Mouse (Mus musculus) R1 (cell line): ENCODE data around the gene Tmem88b.
"Not testable (repeated sequence)": the region's sequence is repeated elsewhere in the genome, so short reads cannot be mapped to it uniquely, and the experiment has no call there.

Experiments
- DNase-seq: peaks from one replicate; pipeline ENCODE4 v3.0.0-alpha.2; 2018; ENCODE audit warnings: low read depth, low spot score

Tmem88b gene

DNA sequence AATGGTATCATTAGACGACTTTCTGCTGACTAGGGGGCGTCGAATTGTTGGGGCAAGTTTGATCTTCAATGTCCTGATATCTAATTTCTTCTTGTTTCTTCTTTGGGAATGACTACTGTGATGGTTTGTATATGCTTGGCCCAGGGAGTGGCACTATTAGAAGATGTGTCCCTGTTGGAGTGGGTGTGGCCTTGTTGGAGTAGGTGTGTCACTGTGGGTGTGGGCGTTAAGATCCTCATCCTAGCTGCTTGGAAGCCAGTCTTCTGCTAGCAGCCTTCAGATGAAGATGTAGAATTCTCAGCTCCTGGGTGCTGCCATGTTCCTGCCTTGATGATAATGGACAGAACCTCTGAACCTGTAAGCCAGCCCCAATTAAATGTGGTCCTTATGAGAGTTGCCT is 3.2 kb upstream of the Tmem88b start:
- not testable (repeated sequence) for DNase-seq

DNA sequence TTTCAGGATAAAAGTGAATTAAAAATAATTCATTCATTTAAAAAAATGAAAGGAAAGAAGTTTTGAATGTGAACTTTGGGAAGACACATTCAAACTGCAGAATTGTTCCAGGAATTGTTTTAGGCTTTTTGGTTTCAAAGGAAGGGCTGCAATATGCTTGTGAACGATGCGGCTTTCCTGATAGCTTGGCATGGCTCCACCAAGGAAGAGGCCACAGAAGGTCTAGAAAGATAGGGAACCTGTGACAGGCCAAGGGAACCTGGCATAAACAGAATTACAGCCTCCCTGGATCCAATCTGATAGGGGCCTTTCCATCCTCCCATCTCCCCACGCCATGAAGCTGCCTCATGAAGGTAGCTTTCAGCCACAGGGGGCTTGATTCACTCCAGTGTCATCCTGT is 2.6 kb upstream of the Tmem88b start:
- DNase-seq: no peak

DNA sequence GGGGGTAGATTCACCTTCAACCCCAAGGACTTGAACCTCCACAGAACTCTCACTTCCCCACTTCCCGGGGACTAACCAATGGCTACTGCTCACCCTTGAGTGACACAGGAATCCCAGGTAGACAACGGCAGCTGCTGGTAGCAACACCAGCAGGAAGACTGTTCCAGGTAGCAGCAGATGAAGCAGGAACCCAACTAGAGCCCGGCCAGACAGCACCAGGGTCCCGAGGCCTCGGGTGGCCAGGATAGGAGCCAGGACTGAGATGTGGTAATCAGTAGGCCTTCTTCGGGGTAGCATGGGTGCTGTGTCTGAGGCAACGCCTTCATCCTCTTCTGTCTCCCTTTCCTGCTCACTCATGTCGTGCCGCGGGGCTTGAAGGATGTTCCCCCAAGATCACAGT is 428 bp downstream of the Tmem88b start:
- no peak for DNase-seq

DNA sequence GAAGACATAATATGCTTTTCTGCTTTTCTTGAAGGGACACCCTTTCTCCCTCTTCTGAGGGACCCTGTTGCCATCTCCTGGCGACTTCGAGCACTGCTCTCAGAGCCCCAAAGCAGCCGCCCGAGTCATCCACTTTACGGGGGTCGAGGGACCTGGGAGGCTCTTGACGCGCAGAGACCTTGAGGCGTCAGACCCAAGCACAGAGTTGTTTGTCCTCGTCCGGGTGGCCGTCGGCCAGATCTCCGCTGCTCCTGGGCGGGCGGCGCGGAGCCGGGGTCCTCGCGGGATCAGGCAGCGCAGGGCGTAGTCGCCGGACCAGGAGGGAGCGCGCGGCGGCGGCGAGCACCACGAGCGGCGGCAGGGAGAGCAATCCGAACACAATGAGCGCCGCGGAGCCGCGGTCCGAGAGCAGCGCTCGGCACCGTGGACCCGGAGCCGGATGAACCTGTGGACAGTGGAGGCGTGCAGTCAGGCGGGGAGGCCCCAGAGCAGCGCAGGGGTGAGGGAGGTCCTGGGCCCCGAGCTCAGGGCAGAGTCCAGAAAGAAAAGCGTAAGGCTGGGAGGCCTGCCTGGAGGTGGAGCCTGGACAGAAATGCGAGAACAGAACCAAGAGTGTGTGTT is 1.5 kb downstream of the Tmem88b start:
- peak; percentile 86 for DNase-seq

DNA sequence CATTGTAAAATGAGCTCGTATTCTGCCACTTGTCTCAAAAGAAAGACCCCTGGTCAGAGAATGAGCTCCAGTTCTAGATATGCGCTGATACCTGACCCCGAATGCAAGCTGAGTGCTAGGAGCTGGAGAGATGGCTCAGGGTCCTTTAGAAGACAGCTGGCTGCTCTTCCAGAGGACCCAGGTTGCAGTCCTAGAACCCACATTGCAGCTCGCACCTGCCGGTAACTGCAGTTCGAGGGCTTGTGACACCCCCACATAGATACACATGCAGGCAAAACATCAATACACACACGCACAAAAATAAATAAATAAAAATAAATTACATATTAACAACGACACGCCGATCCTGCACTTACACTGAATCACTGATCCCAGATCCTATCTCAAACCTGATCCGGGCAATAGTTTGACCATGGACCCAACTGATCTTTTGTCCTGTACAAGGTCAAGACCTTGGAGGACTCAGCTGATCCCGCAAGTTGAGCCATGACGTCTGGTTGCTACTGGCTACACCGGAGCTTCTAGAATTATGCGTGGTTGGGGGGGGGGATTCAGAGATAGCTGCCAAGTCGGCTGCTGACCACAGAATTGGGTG is 2.1 kb downstream of the Tmem88b start:
- no peak for DNase-seq

DNA sequence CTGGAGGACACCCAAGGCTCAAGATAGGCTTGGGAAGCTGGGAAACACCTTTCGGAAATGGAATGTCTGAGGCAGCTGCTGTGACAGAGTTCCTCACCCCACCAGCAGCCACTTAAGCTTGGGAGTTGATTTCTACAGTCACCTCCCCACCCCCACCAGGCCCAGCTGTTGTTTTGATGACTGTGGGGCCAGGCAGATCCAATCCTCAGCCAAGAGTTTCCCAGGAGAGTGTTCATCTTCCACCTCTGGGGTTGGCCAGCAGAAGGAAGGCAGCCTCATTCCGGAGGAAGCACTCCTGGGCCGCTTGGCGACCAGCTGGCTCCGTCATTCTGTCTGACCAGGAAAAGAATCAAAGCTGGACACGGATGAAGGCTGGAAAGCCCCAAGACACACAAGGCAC is 4.8 kb downstream of the Tmem88b start:
- DNase-seq: no peak

DNA sequence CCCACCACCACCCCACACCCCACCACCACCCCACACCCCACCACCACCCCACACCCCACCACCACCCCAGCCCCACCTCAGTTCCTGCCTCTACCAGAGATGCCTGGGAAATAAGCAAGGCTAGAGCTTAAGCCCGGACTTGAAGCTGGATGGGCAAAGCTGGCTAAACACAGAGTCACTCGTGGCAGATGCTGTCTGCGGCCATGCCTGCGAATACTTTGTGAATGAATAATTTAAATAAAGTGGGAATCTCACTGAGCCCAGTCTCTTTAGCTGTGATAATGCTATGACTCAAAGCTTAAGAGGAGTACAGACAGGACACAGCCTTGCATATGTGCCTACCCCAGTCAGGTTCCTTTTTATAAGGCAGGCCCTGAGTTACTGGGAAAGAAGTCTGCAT is 6.2 kb downstream of the Tmem88b start:
- no peak for DNase-seq

DNA sequence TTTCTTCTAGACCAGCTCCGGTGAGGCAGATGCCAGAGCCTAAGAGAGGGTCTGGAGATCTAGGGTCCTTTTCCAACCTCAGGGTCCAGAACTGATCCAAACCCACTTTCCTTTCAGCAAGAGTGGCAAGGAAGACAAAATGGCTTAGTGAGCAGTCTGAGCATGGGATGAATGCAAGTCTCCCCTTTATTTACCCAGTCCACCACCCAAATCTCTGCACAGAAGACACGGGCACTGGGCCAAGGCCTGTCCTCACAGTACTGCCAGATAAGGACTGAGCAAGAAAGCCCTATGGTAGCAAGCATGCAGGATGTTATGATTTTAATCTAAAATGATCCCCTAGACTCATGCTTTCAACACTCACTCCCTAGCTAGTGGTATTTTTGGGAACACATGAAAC is 7.9 kb downstream of the Tmem88b start:
- DNase-seq: no peak

DNA sequence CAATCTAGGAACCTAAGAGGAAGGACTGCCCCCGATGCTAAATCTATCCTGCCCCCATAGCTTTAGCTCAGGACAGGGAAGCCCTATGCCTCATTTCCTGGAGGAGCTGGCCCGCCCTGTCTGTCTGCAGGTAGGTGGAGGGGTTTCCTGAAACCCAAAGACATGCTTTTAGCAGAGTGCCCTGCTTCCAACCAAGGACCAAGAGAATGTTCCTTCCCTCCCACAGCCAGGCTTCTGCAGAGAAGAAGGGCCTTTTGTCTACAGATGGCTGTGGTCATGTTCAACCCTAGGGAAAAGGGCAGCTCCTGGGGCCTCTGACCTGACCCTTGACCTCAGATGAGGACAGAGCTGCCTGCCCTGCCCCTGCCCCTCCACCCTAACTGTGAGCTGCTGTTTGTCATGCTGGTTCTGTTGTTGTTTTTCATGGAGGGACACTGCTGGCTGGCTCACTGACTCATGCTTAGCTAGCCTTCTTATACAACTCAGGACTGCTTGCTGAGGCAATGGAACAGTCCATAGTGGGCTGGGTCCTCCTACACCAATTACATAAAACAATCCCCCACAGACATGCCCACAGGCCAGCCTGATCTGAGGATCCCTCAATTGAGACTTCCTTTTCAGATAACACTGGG is 8.9 kb downstream of the Tmem88b start:
- DNase-seq: no peak

DNA sequence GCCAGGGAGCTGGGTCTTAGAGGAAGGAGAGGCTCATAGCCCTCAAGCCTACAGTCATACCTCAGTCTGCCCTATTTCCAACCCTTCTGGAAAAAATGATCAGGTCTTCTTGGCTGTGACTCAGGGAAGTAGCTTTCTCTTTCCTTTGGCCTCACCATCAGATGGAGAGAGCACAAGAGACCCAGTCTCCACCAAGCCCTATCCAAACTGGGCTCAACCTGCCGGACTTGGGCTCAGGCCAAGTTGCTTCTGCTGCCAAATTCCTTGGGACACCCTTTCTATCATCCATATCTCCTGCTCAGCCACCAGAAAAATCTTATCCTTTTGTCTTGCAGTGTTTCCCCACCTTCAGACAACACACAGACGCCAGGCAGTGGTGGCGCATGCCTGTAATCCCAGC is 9.8 kb downstream of the Tmem88b start:
- DNase-seq: no peak

DNA sequence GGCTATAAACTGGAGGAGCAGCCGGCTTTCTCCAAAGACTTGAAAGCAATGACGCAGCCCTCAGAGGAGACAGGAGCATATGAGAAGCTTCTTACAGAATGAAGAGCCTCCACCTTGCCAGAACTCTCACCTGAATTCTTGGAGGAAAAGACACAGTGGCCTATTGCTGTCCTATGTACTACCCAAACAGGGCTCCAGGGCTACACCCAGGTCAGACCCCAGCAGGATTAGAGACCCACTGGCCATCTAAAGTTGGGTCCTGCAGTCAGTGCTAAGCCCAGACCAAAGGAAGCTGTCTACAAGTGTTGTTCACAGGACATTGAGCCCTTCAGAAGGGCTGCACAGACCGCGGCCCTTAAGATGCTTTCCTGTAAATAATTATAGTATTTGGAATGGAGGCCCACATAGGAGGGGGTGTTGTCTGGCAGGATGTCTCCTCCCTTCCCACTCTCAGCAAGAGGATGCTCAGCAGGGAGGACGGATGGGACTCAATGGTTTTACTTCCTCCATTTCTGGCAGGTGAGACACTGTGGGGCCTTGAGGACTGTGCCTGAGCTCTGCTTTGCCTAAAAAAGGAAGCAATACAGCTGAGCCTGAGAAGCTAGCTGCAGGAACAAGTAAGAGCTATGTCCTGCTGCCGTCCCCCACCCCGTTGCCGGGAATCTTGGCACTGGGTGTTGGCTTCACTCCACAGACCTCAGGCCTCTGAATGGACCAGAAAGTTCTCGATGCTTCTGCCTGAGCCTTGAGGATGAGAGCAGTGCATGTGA is 10.5 kb downstream of the Tmem88b start:
- peak; percentile 66 for DNase-seq

DNA sequence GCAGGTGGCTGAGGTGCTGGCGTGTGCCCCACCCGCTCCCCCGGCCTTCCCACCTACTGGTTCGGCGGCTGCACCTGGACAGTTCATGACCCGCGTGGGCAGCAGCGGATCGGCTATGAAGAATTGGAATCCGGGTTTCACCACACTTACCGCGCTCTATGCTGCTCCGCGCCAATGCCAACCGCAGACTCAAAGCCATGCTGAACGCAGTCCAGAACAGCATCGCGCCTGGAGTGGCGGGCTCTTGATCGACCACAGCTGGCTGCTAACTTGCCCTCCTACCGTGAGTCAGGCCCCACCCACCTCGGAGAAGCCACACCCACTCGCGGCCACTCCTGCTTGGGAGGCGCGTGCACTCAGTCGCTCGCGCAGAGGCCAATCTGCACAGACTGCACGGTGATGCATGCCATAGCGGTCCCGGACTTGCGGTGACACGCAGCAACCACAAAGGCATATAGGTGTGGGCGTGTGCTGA is 11.4 kb downstream of the Tmem88b start, which contains the start of gene Vwa1:
TSS of gene Vwa1 (minus strand) at position 419 of the 475 bp plus-strand sequence.
- peak; percentile 91 for DNase-seq

DNA sequence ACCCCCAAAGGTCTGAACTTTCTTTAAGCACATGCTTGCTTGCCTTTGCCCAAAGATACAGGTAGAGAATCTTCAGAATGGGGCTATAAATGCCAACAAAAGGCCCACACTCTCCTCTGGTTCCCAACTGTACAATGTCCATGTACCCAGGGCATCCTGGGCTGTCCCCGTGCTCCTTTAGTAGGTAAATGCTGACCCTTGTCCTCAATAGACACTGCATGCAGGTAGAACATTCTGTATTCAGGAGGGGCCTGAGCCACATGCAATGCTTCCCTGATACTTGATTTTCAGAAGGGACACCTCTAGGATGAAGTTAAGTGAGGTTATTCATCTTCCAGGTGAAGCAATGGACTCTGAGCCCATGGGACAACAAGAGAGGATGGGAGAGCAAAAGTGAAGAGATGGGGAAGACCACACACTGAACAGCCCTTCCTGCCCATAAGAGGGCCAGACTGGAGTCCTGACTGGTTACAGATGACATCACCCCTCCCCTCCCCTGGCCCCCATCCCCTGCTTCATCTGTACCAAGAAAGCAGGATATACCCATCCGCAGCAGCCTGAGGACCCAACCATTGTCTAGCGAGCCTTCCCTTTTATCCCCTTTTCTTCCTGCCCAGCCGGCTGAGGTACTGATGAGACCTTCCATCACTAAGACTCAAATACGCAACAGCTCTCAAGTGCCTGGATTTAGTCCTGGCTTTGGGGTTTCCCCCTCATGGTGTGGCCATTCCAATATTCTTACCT is 12.2 kb downstream of the Tmem88b start:
- no peak for DNase-seq

DNA sequence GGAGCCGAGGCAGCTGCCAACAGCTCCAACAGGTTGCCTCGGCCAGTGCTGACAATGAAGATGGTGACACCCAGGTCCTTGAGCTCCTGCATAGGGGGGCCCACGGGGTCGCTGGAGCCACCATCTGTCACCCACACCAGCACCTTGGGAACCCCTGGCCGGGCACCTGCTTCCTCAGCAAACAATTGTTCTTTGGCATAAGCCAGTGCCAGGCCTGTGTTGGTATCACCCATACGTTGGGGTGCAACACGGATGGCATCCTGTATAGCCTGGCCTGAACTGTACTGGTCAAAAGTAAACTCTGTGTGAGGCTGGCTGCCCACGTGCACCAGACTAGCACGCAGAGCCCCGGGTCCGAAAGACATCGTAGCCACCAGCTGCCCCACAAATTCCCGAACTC is 12.9 kb downstream of the Tmem88b start:
- DNase-seq: no peak

DNA sequence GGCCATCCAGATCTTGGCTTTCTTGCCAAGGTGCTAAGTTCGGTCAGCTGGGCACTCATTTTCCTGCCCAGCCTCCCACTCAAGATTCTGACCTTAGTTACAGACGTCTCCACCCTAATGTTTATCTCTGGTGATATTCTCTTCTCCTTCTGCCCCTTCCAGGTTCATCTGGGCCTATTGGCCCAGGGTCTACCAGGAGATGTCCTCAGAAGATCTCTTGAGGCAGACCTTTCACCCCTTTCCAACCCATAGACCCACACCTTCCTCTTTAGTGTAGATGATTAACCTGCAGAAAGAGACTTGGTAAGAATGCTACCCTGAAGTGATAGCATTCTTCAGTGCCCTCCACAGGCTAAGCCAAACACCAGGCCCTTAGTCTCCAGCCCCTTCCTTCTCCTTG is 14.0 kb downstream of the Tmem88b start:
- DNase-seq: no peak

DNA sequence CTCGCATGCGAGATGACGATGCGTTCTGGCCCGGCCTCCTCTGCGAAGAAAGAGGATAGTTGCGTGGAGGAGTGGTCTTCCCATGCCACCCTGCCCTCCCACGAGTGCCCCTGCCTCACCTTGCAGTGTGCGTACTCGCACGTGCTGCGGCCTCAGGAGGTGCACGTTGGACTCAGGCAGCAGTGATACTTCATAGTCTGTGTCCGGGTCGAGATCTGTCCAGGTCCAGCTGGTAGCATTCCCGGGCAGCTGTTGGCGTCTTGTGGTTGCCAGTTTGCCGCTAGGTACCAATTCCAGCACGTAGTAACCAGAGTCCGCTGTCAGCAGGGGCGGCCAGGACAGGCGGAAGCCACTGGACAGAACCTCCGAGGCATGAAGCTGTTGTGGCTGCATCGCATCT is 15.0 kb downstream of the Tmem88b start:
- no peak for DNase-seq

DNA sequence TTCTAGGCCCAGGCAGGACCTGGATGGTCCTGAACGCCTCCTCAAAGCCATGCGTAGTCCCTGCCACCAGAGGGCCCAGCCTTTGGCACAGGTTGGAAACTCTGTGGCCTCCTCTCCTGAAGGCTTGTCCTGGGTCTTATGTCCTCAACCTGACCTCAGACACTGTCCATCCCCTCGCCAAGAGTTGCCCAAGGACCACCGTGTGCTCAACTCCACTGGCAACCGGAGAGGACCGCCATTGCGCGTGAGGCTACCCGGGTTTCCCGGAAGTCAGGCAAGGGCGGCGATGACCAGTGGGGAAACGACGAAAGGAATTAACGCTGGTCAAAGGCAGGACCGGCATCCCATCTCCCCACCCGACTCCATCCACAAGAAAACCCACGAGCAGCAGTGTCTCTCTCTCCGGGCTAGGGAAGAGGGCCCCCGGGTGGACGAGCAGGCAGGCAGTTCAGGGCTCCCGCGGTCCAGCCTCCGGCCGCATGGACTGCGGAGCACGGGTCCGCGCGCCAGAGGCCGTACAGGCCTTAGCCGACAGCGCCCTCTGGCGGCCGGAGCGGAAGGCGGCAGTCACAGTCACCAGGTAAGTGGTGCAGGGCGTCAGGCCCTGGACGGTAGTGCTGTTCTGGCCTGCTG is 15.7 kb downstream of the Tmem88b start:
- DNase-seq: peak; percentile 88

DNA sequence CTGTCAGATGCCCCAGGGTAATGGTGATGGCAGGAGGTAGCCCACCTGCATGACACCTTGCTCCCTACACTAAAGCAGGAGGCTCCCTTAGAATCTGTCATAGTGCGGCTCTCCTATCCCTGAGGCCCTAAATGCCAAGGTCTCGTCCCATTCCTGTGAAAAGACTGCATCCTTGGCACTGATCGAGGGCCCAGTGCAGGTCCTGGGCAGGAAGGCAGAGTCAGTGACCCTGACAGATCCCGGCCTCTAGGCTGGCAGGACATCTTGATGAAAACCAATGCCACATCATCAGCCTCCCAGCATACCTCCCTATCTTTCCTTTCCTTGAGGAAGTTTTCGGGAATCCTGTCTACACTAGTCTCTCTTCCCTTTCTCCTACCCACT is 16.2 kb downstream of the Tmem88b start:
- DNase-seq: peak; percentile 28

DNA sequence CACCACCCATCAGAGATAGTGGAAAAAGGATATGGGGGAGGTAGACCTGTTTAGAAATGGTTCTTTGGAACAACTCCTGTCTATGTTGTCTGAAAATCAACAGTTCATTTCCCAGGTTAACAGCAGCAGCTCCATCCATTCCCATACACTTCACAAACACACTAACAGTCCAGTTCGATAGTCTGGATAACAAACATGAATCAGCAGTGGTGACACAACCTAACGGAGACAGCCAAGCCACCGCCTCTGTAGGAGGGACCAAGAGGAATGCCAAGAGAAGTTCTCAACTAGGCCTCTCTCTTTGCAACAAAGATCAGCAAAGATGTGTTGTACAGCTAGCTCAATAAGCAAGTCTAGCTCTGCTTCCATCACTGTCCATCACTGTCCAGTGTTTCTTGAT is 23.3 kb downstream of the Tmem88b start:
- DNase-seq: no peak

DNA sequence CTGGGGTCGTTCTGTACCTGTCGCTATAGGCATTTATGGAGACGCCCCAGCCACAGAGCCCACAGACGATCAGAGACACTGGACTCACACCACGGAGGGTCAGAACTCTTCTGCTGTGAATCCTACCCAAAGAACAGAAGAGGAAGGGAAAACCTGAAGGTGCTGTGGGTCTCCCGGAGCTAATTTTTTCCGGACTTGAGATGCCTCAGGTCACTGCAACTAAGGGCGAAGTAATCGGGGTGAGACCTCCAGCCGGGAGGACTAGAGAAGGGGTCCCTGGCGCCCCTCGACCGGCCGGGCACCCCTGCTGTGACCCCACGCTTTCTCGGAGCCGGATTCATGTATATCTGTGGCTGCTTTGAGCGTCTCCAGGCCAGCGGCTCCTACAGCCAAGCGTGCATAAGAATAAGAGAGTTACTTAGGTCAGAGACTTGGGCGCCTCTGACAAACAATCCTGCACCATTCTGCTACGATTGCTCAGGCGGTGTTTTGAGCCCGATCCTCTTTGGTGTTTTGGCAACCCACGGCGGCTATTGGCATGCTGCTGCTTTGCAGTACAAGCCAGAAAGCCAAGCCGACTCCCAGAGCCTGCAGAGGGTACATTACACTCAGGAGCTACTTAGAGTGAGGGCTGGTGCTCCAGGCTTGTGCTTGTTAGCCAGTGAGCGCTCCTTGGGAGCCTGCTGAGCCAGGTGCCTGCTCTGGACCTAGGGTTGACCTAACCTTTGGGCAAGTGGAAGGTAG is 24.1 kb downstream of the Tmem88b start:
- no peak for DNase-seq
